Mouse (Mus musculus): ENCODE data around the gene Ccnd3. TPM values are rescaled to one million over a fixed set of nuclear protein-coding genes. Genes with fewer than 3 reads are reported as not detected.

Ccnd3 gene
- polyA plus RNA-seq, 1 experiment from 2014 or later, result 451 TPM

DNA sequence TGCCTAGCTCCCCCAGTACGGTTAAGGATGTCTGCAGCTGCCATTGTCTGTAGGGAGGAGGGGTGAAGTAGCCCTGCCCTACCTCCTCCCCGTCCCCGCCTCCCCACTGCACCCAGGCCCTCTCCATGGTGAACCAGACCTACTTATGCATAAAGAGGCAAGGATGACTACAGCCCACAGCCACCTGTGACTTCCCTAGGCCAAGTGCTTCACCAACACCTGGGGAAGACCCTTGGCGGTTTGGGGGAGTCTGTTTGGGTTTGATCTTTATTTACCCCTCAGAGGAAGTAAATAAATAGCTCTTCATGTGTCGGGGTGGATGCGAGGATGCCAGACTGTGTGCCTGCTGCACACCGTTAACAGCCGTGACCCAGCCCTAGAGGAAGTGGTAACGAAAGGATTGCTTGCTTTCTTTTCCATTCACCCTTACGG is 26.6 kb downstream of the Ccnd3 start:
- WGBS, result 67% methylated on average over 10 of the region's 10 CpGs
- H3K36me3 ChIP-seq, result no peaks in the 10 kb centered on the region
- H3K4me3 ChIP-seq, result no peak overlapping the region
- H3K9me3 ChIP-seq, result no peaks in the 10 kb centered on the region
- no peaks in the 10 kb centered on the region for H3K27me3 ChIP-seq (replicated peaks)
- H3K4me2 ChIP-seq, result no peak overlapping the region
- no peak overlapping the region for H3K9ac ChIP-seq
- no peak for ATAC-seq (ENCODE audit: extremely low read depth, insufficient number of reproducible peaks, low FRiP score, low TSS enrichment)
- H3K27ac ChIP-seq (replicated peaks), result no peak overlapping the region
- peaks cover 46% of the 10 kb centered on the region for H3K4me1 ChIP-seq

DNA sequence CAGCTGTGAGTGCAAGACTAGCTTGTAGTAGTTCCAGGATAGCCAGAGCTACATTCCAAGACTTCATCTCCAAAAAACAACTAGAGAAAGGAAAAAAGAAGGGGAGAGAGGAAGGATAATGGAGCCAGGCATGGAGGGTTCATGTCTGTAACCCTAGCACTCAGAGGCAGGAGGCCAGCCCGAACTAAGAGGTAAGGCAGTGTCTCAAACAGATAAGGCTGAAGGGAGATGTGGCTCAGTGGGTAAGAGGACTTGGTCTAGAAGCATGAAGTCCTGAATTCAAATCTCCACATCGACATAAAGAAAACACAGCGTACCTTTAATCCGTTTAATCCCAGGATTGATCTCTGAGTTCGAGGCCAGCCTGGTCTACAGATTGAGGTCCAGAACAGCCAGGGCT is 27.5 kb downstream of the Ccnd3 start:
- Histone ChIP-seq H3K9me3 (no peaks in the 10 kb centered on the region), H3K4me1 (peaks cover 36% of the 10 kb centered on the region), H3K27me3 (replicated peaks) (no peaks in the 10 kb centered on the region), H3K9ac (no peak overlapping the region), H3K4me3 (no peak overlapping the region), H3K36me3 (no peaks in the 10 kb centered on the region), H3K4me2 (no peak overlapping the region), H3K27ac (replicated peaks) (no peak overlapping the region)
- ATAC-seq (ENCODE audit: extremely low read depth, insufficient number of reproducible peaks, low FRiP score, low TSS enrichment), result no peak
- 91% methylated on average over 5 of the region's 5 CpGs for WGBS

GRCm38 (mm10) chr17:47533691-47534090 is 28.8 kb downstream of the Ccnd3 start:
- Histone ChIP-seq H3K9me3 (no peaks in the 10 kb centered on the region), H3K27me3 (replicated peaks) (no peaks in the 10 kb centered on the region), H3K4me3 (no peak overlapping the region), H3K27ac (replicated peaks) (no peak overlapping the region), H3K36me3 (no peaks in the 10 kb centered on the region), H3K9ac (no peak overlapping the region), H3K4me1 (peaks cover 23% of the 10 kb centered on the region), H3K4me2 (no peak overlapping the region)
- no peak for ATAC-seq (ENCODE audit: extremely low read depth, insufficient number of reproducible peaks, low FRiP score, low TSS enrichment)
- WGBS, result 97% methylated on average over 13 of the region's 13 CpGs

GRCm38 (mm10) chr17:47535812-47536236 is 31.0 kb downstream of the Ccnd3 start:
- Histone ChIP-seq H3K4me3 (no peak overlapping the region), H3K36me3 (no peaks in the 10 kb centered on the region), H3K4me1 (peaks cover 19% of the 10 kb centered on the region), H3K27me3 (replicated peaks) (no peaks in the 10 kb centered on the region), H3K4me2 (peak overlapping the region; percentile 22; the same call in 1 of the 2 replicates), H3K9ac (peak overlapping the region; percentile 56), H3K9me3 (no peaks in the 10 kb centered on the region), H3K27ac (replicated peaks) (peak overlapping the region; percentile 67)
- peak; percentile 48 for ATAC-seq (ENCODE audit: extremely low read depth, insufficient number of reproducible peaks, low FRiP score, low TSS enrichment)
- 47% methylated on average over 9 of the region's 9 CpGs for WGBS

DNA sequence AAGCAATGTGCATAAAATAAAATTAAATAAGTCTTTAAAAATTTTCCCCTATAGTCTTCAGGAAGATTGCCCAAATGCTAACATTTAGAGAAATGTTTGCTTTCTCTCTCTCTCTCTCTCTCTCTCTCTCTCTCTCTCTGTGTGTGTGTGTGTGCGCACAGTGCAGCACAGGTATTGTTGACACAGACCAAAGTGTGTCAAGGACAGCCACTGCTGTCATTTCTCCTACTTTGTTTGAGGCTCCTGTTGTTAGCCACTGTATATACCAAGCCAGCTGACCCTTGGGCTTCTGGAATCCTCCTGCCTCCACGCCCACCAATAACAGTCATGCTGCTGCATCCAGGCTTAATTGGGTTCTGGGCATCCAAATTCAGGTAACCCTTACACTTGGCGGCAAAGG is 33.2 kb downstream of the Ccnd3 start:
- H3K27ac ChIP-seq (replicated peaks), result no peak overlapping the region
- no peaks in the 10 kb centered on the region for H3K36me3 ChIP-seq
- peaks cover 16% of the 10 kb centered on the region for H3K4me1 ChIP-seq
- H3K4me2 ChIP-seq, result no peak overlapping the region
- ATAC-seq (ENCODE audit: extremely low read depth, insufficient number of reproducible peaks, low FRiP score, low TSS enrichment), result no peak
- H3K9ac ChIP-seq, result no peak overlapping the region
- no peak overlapping the region for H3K4me3 ChIP-seq
- no peaks in the 10 kb centered on the region for H3K27me3 ChIP-seq (replicated peaks)
- WGBS, result 91% methylated on average over 3 of the region's 3 CpGs
- no peaks in the 10 kb centered on the region for H3K9me3 ChIP-seq

DNA sequence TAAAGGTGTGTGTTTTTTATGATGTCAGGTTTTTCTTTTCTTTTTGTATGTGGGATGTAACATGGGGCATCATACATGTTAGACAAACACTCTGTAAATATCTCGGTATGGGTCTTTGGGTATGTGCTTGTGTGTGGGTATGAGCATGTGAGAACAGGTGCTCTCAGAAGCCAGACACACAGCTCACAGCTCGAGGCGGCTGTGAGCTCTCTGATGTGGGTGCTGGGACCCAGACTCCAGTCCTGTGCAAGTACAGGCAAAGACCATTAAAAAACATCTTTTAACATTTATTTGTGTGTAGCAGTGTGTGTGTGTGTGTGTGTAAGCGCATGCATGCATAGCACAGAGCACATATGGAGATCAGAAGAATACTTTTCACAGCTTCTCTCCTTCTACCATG is 34.3 kb downstream of the Ccnd3 start:
- Histone ChIP-seq H3K4me3 (no peak overlapping the region), H3K27me3 (replicated peaks) (no peaks in the 10 kb centered on the region), H3K4me2 (no peak overlapping the region), H3K4me1 (peaks cover 20% of the 10 kb centered on the region), H3K36me3 (no peaks in the 10 kb centered on the region), H3K9me3 (no peaks in the 10 kb centered on the region), H3K27ac (replicated peaks) (no peak overlapping the region), H3K9ac (no peak overlapping the region)
- 87% methylated on average over 4 of the region's 4 CpGs for WGBS
- no peak for ATAC-seq (ENCODE audit: extremely low read depth, insufficient number of reproducible peaks, low FRiP score, low TSS enrichment)

DNA sequence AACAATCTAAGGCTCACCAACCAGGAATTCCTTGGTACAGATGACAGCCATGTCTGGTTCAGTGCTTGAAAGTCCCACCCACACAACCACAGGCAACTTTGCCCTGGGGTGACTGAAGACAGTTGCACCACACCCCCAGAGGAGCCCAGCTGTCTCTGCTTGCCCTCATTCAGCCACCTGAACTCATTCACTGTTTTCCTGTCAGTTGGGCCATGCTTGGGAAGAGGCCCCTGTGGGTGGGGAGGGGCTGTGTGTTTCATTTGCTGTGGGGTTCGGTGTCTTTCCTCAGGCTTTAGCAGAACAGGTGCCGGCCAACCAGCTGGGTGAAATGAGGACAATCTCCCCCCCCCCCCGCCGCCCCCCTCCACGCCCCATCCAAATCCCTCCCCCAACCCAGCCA is 37.2 kb downstream of the Ccnd3 start:
- H3K9me3 ChIP-seq, result no peaks in the 10 kb centered on the region

GRCm38 (mm10) chr17:47543051-47543650 is 38.3 kb downstream of the Ccnd3 start:
- H3K27ac ChIP-seq (replicated peaks), result no peak overlapping the region
- no peaks in the 10 kb centered on the region for H3K36me3 ChIP-seq
- no peak overlapping the region for H3K4me2 ChIP-seq
- peaks cover 13% of the 10 kb centered on the region for H3K4me1 ChIP-seq
- ATAC-seq (ENCODE audit: extremely low read depth, insufficient number of reproducible peaks, low FRiP score, low TSS enrichment), result no peak
- 65% methylated on average over 7 of the region's 7 CpGs for WGBS
- H3K4me3 ChIP-seq, result no peak overlapping the region
- no peak overlapping the region for H3K9ac ChIP-seq
- H3K27me3 ChIP-seq (replicated peaks), result no peaks in the 10 kb centered on the region
- H3K9me3 ChIP-seq, result no peaks in the 10 kb centered on the region

More for the DNA sequence above, 37.2 kb downstream of the Ccnd3 start:
- no peak for ATAC-seq (ENCODE audit: extremely low read depth, insufficient number of reproducible peaks, low FRiP score, low TSS enrichment)
- Histone ChIP-seq H3K4me2 (no peak overlapping the region), H3K4me1 (peaks cover 13% of the 10 kb centered on the region), H3K27me3 (replicated peaks) (no peaks in the 10 kb centered on the region), H3K9ac (no peak overlapping the region), H3K4me3 (no peak overlapping the region), H3K36me3 (no peaks in the 10 kb centered on the region), H3K27ac (replicated peaks) (no peak overlapping the region)
- 71% methylated on average over 1 of the region's 5 CpGs for WGBS

- no peak for ATAC-seq (ENCODE audit: extremely low read depth, insufficient number of reproducible peaks, low FRiP score, low TSS enrichment)
- WGBS, result 88% methylated on average over 12 of the region's 12 CpGs
- Histone ChIP-seq H3K9ac (no peak overlapping the region), H3K27ac (replicated peaks) (no peak overlapping the region), H3K4me2 (no peak overlapping the region), H3K4me1 (peaks cover 13% of the 10 kb centered on the region), H3K9me3 (no peaks in the 10 kb centered on the region), H3K27me3 (replicated peaks) (no peaks in the 10 kb centered on the region), H3K36me3 (no peaks in the 10 kb centered on the region), H3K4me3 (no peak overlapping the region)
Measured at GRCm38 (mm10) chr17:47545154-47545553, 40.3 kb downstream of the Ccnd3 start.

DNA sequence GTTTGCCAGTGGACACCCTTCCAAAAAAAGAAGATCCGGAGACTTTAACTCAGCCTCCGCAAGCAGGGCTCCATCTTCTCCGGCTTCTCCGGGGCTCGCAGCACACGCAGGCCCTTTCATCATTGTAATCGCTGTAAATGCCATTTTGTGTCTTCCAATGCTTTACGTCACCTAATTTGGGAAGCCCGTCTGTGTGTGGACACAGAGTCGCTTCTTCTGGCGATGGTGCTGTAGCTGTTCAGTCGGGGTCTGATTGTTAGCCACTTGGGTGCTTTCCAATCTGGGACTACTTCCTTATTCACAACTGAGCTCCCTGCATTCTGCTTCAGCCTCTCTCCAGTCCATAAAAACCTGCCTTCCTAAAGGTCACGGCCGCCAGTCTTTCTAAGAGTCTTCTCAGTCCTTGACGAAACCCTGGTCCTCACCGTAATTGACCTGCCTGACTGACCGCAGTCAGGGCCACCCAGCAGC is 41.0 kb downstream of the Ccnd3 start:
- WGBS, result 82% methylated on average over 17 of the region's 17 CpGs
- H3K36me3 ChIP-seq, result no peaks in the 10 kb centered on the region
- H3K9me3 ChIP-seq, result no peaks in the 10 kb centered on the region
- H3K4me1 ChIP-seq, result peaks cover 13% of the 10 kb centered on the region
- H3K9ac ChIP-seq, result no peak overlapping the region
- ATAC-seq (ENCODE audit: extremely low read depth, insufficient number of reproducible peaks, low FRiP score, low TSS enrichment), result no peak
- H3K27ac ChIP-seq (replicated peaks), result no peak overlapping the region
- no peak overlapping the region for H3K4me3 ChIP-seq
- no peak overlapping the region for H3K4me2 ChIP-seq
- H3K27me3 ChIP-seq (replicated peaks), result no peaks in the 10 kb centered on the region

DNA sequence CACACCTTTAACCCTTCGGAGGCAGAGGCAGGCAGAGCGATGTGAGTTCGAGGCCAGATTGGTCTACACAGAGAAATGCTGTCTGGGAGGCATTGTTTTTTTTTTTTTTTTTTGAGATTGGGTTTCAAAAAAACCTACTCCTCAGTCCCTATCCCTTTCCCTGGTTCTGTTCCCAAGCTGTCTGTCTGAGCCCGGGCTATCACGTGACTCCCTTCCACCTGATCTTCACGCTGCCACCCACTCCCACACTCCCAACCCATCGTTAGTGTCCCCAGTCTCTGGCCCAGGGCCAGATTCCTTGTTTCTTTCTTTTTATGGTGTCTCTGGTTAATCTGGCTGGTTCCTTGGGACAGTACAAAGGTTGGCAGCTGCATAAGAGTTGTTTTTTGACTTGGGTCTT is 46.2 kb downstream of the Ccnd3 start:
- no peaks in the 10 kb centered on the region for H3K36me3 ChIP-seq
- H3K4me3 ChIP-seq, result no peak overlapping the region
- no peak overlapping the region for H3K4me2 ChIP-seq
- H3K4me1 ChIP-seq, result no peaks in the 10 kb centered on the region
- no peak overlapping the region for H3K9ac ChIP-seq
- no peaks in the 10 kb centered on the region for H3K9me3 ChIP-seq
- H3K27ac ChIP-seq (replicated peaks), result no peak overlapping the region
- no peak for ATAC-seq (ENCODE audit: extremely low read depth, insufficient number of reproducible peaks, low FRiP score, low TSS enrichment)
- WGBS, result 68% methylated on average over 7 of the region's 7 CpGs
- no peaks in the 10 kb centered on the region for H3K27me3 ChIP-seq (replicated peaks)

- H3K27me3 ChIP-seq (replicated peaks), result no peaks in the 10 kb centered on the region
- H3K36me3 ChIP-seq, result no peaks in the 10 kb centered on the region
Measured at GRCm38 (mm10) chr17:47552994-47553393, 48.1 kb downstream of the Ccnd3 start.

More at GRCm38 (mm10) chr17:47552994-47553393, 48.1 kb downstream of the Ccnd3 start:
- Histone ChIP-seq H3K4me1 (no peaks in the 10 kb centered on the region), H3K9me3 (no peaks in the 10 kb centered on the region), H3K27ac (replicated peaks) (no peak overlapping the region), H3K9ac (no peak overlapping the region), H3K4me2 (no peak overlapping the region), H3K4me3 (no peak overlapping the region)
- no peak for ATAC-seq (ENCODE audit: extremely low read depth, insufficient number of reproducible peaks, low FRiP score, low TSS enrichment)

All from heart, embryonic 13.5 days (tissue).